Mouse (Mus musculus) lung, adult 2 months (tissue): ENCODE results near the gene Adam30.
A peak's percentile ranks its signal among the peaks of the same experiment; 100 is the strongest.

Source experiments
- CTCF ChIP-seq: fragments of 200-500 bp; IDR thresholded peaks from 2 replicates; pipeline ENCODE4 v1.5.1; 2011; ENCODE audit warnings: mild to moderate bottlenecking, low read length, control low read depth; ENCODE audit not compliant: insufficient read depth
- POLR2A ChIP-seq: fragments of 200-500 bp; IDR thresholded peaks from 2 replicates; pipeline ENCODE4 v1.6.1; 2011; ENCODE audit warnings: low read depth, mild to moderate bottlenecking, control low read depth, low read length, borderline replicate concordance; ENCODE audit errors: extremely low read depth

- peak; percentile 62; the same call in 1 of the 2 replicates for TF ChIP-seq CTCF
- TF ChIP-seq POLR2A, result no peak
Observed at GRCm38 (mm10) chr3:98180805-98181204, 20.4 kb downstream of the Adam30 start.
